Mouse (Mus musculus) midbrain, embryonic 15.5 days (tissue): ENCODE data around the gene Syce1l. TPM values are rescaled to one million over a fixed set of nuclear protein-coding genes. Genes with fewer than 3 reads are reported as not detected.

Source experiments
- ATAC-seq: fragments of 200-750 bp; cut with Nextera tagmentation; replicated peaks from 2 replicates; pipeline ENCODE4 v1.8.0; 2017; ENCODE audit warnings: moderate TSS enrichment
- H3K27ac ChIP-seq: fragments of 300-500 bp; sonication (generic); 2 replicates; pipeline ENCODE4 v1.5.1; 2015; ENCODE audit warnings: mild to moderate bottlenecking, inconsistent platforms
- H3K27me3 ChIP-seq: fragments of 300-500 bp; sonication (generic); replicated peaks from 2 replicates; pipeline ENCODE4 v1.6.1; 2015; ENCODE audit warnings: inconsistent platforms
- H3K36me3 ChIP-seq: fragments of 300-500 bp; sonication (generic); replicated peaks from 2 replicates; pipeline ENCODE4 v1.6.1; 2015; ENCODE audit warnings: inconsistent platforms
- H3K4me1 ChIP-seq: fragments of 300-500 bp; sonication (generic); 2 replicates; pipeline ENCODE4 v1.6.1; 2015; ENCODE audit warnings: inconsistent platforms
- H3K4me2 ChIP-seq: fragments of 300-500 bp; sonication (generic); 2 replicates; pipeline ENCODE4 v1.6.1; 2015; ENCODE audit warnings: inconsistent platforms, mild to moderate bottlenecking, moderate library complexity
- H3K4me3 ChIP-seq: fragments of 300-500 bp; sonication (generic); 2 replicates; pipeline ENCODE4 v1.5.1; 2015; ENCODE audit warnings: mild to moderate bottlenecking, inconsistent platforms
- H3K9ac ChIP-seq: fragments of 300-500 bp; sonication (generic); 2 replicates; pipeline ENCODE4 v1.6.1; 2015; ENCODE audit warnings: mild to moderate bottlenecking, inconsistent platforms
- H3K9me3 ChIP-seq: fragments of 300-500 bp; sonication (generic); 2 replicates; pipeline ENCODE4 v1.6.1; 2016; ENCODE audit warnings: inconsistent platforms
- WGBS: fragments of 180-500 bp; shearing (Covaris S2); methylation state at CpG from one replicate; pipeline ENCODE4 v1.1.7; 2015; ENCODE audit warnings: mixed read lengths; 5-methylcytosine and 5-hydroxymethylcytosine counted together
- polyA plus RNA-seq: library from polyadenylated mRNA; unstranded; fragments of >200 nt; fragmentation: Nextera tagmentation; extraction: Ambion mirVana; gene quantifications from 2 replicates; pipeline ENCODE4 v1.2.1, GENCODE M21; 2015

Syce1l gene
- polyA plus RNA-seq: not detected in 2 replicates

DNA sequence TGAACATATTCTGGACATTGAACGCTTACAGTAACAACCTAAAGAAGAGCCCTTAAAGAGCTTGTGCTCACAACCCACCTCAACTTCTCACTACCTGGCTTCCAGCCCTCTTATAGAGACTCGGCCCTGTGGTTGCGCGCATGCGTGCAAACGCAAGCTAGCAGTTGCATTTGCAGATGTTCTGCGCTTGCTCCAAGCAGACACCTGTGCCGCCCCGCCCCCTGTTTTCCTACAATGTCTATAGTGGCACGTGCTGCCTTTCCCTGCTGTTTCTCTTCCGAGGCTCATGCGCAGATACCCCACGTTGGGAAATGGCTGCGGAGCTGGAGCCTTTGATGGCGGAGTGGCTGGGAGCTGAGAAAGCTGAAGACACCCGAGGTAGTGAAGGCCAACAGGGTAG lies at the start of gene Syce1l:
Gene Syce1l, plus strand, starts transcription at position 288 of the 400 bp plus-strand sequence.
- Histone ChIP-seq H3K4me1 (no peaks in the 10 kb centered on the region), H3K27me3 (no peaks in the 10 kb centered on the region), H3K9me3 (no peaks in the 10 kb centered on the region), H3K27ac (no peak within 1 kb of the TSS), H3K4me2 (no peak within 1 kb of the TSS), H3K36me3 (peaks cover 2% of the 10 kb centered on the region; the same call in 1 of the 2 replicates), H3K4me3 (no peak within 1 kb of the TSS), H3K9ac (no peak within 1 kb of the TSS)
- ATAC-seq: no peak
- WGBS: 96% methylated on average over 16 of the region's 16 CpGs

DNA sequence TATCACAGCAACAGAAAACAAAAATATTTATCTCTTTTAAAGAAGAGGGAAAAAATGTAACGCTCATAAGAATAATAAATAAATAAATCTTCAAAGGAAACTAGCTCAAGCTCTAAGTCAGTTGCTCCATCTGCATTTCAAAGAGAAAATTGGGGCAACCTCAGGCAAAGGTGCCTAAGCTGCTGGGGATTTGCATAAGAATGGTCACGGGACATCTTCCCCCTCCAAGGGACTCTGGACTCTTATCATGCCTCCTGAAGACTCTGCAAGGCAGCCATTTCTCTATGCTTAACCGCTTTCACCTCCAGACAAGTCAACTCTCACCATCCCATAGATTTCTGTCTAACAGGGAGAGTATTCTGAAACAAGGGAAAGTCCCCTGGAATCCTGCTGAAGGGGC lies 44.6 kb upstream of the Syce1l start:
- no peak overlapping the region for H3K4me2 ChIP-seq
- no peak overlapping the region for H3K9ac ChIP-seq
- no peaks in the 10 kb centered on the region for H3K36me3 ChIP-seq
- no peaks in the 10 kb centered on the region for H3K27me3 ChIP-seq
- no peak overlapping the region for H3K4me3 ChIP-seq
- no peak overlapping the region for H3K27ac ChIP-seq
- H3K9me3 ChIP-seq: no peaks in the 10 kb centered on the region
- no peak for ATAC-seq
- H3K4me1 ChIP-seq: no peaks in the 10 kb centered on the region
- WGBS: 39% methylated on average over 3 of the region's 3 CpGs

DNA sequence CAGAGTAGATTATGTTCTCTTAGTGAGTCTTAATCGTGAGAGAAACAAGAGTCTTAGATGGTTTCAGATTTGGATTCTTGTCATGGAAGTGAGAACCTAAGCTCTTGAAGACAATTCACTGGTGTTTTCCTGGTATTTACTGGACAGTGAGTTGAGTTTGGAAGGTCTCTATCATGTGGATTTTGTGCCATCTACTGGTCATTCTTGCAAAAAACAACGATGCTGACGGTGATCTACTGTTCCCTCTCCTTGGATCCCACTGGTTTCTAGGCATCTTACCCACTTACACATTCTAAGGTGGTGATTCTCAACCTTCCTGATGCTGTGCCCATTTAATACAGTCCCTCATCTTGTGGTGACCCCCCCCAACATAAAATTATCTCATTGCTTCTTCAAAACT lies 10.4 kb upstream of the Syce1l start:
- H3K27ac ChIP-seq: no peak overlapping the region
- no peak overlapping the region for H3K9ac ChIP-seq
- ATAC-seq: no peak
- no peak overlapping the region for H3K4me3 ChIP-seq
- H3K27me3 ChIP-seq: no peaks in the 10 kb centered on the region
- H3K4me2 ChIP-seq: no peak overlapping the region
- WGBS: 6% methylated on average over 3 of the region's 3 CpGs
- H3K4me1 ChIP-seq: peaks cover 21% of the 10 kb centered on the region
- no peaks in the 10 kb centered on the region for H3K9me3 ChIP-seq
- no peaks in the 10 kb centered on the region for H3K36me3 ChIP-seq

DNA sequence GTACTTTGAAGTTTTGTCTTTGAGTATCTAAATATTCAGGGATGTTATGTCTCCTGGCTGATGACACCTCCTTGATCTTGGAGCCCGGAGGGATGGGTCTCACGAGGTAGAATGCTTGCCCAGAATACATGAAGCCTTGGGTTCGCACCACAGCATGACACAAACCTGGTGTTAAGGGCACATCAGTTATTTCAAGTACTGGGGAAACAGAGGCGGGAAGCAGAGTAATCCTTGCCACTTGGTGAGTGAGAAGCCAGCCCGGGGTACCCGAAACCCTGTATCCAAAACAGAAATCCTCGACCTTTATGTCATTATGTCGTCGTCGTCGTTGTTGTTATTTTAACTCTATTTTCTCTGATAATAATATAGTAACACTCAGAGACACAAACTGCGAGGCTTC lies 8.9 kb upstream of the Syce1l start:
- 32% methylated on average over 12 of the region's 12 CpGs for WGBS
- H3K9me3 ChIP-seq: no peaks in the 10 kb centered on the region
- H3K4me1 ChIP-seq: peaks cover 21% of the 10 kb centered on the region
- H3K4me2 ChIP-seq: peak overlapping the region; percentile 66
- peak overlapping the region; percentile 39 for H3K9ac ChIP-seq
- ATAC-seq: no peak
- H3K27ac ChIP-seq: peak overlapping the region; percentile 94; the same call in 1 of the 2 replicates
- H3K36me3 ChIP-seq: peaks cover 2% of the 10 kb centered on the region; the same call in 1 of the 2 replicates
- peak overlapping the region; percentile 67 for H3K4me3 ChIP-seq
- no peaks in the 10 kb centered on the region for H3K27me3 ChIP-seq

DNA sequence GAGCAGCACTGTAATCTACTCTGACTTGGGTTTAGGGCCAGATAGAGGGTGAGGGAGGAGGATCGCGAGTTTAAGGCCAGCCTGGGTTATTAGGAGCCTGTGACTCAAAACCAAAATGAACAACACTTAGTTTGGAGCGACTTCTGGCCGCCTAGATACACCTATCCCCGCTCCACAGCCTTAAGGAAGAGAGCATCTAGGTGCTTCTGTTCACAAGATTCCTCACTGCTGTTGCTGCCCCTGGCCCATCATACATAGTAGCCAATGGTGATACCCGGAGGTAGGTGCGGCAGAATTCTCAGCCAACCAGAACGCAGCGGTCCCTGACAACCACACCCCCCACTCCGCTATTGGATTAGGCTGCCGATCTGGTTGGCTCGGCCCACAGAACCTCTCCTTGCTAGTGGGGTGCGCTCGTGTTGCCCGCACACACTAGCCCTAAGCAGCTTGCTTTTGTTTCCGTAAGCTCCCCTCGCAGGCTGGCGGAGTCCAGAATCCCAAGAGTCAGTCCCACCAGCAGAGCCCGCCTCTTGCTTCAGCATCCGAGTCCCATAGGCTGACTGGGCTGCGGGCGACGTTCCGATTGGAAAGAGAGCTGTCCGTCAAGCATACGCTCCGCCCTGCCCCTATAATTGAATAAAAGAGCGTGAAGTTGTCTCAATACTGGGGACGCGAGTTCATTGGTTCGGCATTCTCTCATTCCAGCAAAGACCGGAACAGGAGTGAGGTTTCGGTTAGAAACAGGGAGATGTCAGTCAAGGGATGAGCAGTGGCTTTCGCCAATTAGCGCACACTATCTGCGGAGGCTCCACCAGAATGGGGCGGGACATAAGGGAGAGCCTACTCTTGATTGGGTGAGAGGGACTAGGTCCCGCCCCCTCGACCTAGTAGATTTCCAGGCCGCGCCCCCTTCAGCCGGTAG lies 8.1 kb upstream of the Syce1l start, which contains the start of gene Mon1b:
Gene Mon1b, plus strand, starts transcription at position 918 of the 922 bp plus-strand sequence.
- H3K27ac ChIP-seq: peak within 1 kb of the TSS; percentile 94
- under 1% methylated on average over 42 of the region's 42 CpGs for WGBS
- H3K9me3 ChIP-seq: no peaks in the 10 kb centered on the region
- peak within 1 kb of the TSS; percentile 67 for H3K4me3 ChIP-seq
- H3K4me1 ChIP-seq: peaks cover 21% of the 10 kb centered on the region
- H3K27me3 ChIP-seq: no peaks in the 10 kb centered on the region
- H3K4me2 ChIP-seq: peak within 1 kb of the TSS; percentile 90
- peak within 1 kb of the TSS; percentile 60 for H3K9ac ChIP-seq
- ATAC-seq: peak; percentile 99
- H3K36me3 ChIP-seq: peaks cover 2% of the 10 kb centered on the region; the same call in 1 of the 2 replicates

DNA sequence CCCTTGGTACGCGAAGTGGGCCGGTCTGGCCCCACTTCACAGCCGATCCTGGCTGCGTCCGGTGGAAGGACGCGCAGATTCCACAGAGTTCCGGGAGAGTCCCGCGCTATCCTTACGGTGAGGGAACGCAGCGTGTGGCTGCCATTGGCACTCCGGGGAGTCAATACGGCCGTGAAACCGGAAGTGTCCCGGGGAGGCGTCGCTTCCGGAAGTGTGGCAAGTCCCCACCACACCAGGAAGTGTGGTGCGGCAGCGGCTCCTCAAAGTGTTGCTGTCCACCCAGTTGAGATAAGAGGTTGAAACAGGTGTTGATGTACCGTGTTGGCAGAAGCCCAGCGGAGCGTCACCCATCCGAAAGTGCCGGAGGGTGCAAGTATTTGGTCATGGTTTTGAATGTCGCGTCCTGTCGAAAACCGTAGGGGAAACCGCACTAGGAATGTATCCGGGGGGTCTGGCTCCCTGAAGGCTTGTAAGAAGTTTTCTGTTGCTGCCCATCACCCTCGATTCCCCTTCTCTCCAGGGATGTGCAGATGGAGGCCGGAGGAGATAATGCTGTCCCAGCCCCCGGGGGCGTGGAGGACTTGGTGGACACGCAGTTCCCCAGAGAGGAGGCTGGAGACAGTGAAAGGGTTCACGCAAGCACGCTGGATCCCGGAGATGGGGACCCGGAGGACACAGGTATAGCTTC lies 7.3 kb upstream of the Syce1l start:
- Histone ChIP-seq H3K4me2 (peak overlapping the region; percentile 90), H3K36me3 (peaks cover 2% of the 10 kb centered on the region; the same call in 1 of the 2 replicates), H3K27me3 (no peaks in the 10 kb centered on the region), H3K9ac (peak overlapping the region; percentile 60), H3K4me3 (peak overlapping the region; percentile 67), H3K9me3 (no peaks in the 10 kb centered on the region), H3K27ac (peak overlapping the region; percentile 94), H3K4me1 (peaks cover 21% of the 10 kb centered on the region)
- WGBS: under 1% methylated on average over 44 of the region's 44 CpGs
- ATAC-seq: peak; percentile 79

DNA sequence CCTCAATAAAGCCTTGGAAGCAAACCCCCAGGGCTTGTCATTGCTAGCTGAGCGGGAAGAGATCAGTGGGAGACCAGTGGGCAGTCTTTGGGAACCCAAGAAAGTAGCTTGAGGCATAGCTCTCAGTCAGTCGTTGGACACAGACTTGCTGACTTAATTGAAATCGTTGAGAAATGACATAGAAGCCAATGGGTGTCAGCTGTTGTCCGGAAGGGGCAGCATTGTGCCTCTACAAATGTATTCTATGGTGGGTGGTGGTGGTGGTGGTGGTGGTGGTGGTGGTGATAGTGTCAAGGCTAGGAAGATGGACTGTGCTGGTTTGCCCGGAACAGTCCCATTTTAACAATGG lies 6.8 kb upstream of the Syce1l start:
- H3K4me3 ChIP-seq: peak overlapping the region; percentile 67
- no peak for ATAC-seq
- 38% methylated on average over 5 of the region's 5 CpGs for WGBS
- H3K9me3 ChIP-seq: no peaks in the 10 kb centered on the region
- H3K36me3 ChIP-seq: peaks cover 2% of the 10 kb centered on the region; the same call in 1 of the 2 replicates
- peak overlapping the region; percentile 90 for H3K4me2 ChIP-seq
- H3K27ac ChIP-seq: 0 out of 2 replicates have a peak overlapping the region, but pooled peaks have one; percentile 94
- H3K9ac ChIP-seq: peak overlapping the region; percentile 60
- H3K4me1 ChIP-seq: peaks cover 21% of the 10 kb centered on the region
- H3K27me3 ChIP-seq: no peaks in the 10 kb centered on the region

DNA sequence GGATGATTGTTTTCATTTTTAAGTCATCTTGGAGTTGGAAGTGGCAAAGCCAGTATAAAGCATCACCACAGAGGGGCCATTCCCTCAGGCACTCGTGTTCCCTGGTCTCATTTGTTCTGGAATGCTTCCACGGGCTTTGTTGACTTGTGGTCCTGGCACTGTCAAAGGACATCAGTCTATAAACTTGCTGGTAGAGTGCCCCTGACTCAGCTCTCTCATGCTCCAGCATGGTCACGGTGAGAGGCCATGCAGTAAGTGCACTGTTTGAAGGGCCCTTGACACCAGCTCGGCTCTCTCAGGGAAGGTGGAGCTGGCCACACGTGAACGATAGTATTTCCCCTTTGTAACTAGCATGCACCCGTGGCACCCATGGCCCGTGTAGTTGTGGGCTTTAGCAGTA lies 2.7 kb upstream of the Syce1l start:
- H3K9ac ChIP-seq: no peak overlapping the region
- no peak overlapping the region for H3K27ac ChIP-seq
- no peaks in the 10 kb centered on the region for H3K9me3 ChIP-seq
- WGBS: 89% methylated on average over 8 of the region's 8 CpGs
- H3K27me3 ChIP-seq: no peaks in the 10 kb centered on the region
- no peak for ATAC-seq
- H3K4me3 ChIP-seq: no peak overlapping the region
- no peak overlapping the region for H3K4me2 ChIP-seq
- H3K4me1 ChIP-seq: peaks cover 15% of the 10 kb centered on the region
- H3K36me3 ChIP-seq: peaks cover 2% of the 10 kb centered on the region; the same call in 1 of the 2 replicates

DNA sequence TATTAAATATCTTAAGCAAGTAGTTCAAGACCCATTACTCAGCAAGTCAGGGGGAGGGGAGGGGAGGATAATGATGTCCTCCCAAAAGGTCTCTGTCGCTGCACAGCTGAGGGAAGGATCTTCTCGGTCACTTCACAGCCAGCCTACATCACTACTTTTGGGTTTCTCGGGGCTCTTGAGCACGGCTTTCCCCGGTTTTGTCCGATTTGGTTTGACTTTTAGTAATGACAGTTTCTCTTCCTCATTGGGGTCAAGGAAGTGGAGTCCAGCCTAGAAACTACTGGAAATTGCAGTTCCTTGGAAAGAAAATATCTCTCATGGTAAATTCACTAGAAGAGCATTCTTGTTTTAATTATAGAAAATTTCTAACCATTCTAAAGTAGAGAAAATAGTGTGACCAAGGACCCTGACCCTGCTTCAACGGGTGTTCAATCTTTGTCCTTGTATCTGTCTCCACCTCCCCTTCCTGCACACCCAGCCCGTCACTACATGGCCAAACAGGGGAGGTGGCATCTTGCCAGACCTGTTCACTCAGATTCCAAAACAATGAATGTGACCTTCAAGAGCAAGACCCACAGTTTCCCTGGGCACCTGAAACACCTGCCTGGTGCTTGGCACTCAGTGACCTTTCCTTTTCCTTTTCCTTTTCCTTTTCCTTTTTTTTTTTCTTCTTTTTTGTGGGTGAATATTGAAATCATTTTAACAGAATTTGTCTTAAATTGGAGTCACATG lies 632 bp downstream of the Syce1l start:
- H3K4me3 ChIP-seq: no peak overlapping the region
- H3K36me3 ChIP-seq: no peaks in the 10 kb centered on the region; the same call in 1 of the 2 replicates
- WGBS: 89% methylated on average over 8 of the region's 8 CpGs
- no peak overlapping the region for H3K4me2 ChIP-seq
- no peak overlapping the region for H3K27ac ChIP-seq
- no peaks in the 10 kb centered on the region for H3K27me3 ChIP-seq
- ATAC-seq: no peak
- H3K9ac ChIP-seq: no peak overlapping the region
- H3K4me1 ChIP-seq: no peaks in the 10 kb centered on the region
- no peaks in the 10 kb centered on the region for H3K9me3 ChIP-seq

DNA sequence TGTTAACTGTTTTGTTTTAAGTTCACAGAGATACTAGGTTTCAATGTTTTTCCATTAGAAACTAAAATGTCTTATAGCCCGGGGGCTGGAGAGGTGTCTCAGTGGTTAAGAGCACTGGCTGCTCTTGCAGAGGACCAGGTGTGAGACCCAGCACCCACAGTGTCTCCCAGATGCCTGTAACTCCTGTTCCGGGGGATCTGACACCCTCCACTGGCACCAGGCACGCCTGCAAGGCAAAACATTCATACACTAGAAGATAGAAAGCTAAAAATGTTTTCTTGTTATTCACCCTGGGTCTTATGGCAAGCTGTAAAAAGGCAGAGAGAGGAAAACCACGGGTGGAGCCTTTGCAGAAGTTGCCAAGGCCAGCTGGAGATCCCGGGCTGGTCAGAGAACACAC lies 2.2 kb downstream of the Syce1l start:
- Histone ChIP-seq H3K27ac (no peak overlapping the region), H3K36me3 (no peaks in the 10 kb centered on the region), H3K4me3 (no peak overlapping the region), H3K4me2 (no peak overlapping the region), H3K27me3 (no peaks in the 10 kb centered on the region), H3K9me3 (no peaks in the 10 kb centered on the region), H3K9ac (no peak overlapping the region), H3K4me1 (no peaks in the 10 kb centered on the region)
- WGBS: 78% methylated on average over 5 of the region's 5 CpGs
- ATAC-seq: no peak

DNA sequence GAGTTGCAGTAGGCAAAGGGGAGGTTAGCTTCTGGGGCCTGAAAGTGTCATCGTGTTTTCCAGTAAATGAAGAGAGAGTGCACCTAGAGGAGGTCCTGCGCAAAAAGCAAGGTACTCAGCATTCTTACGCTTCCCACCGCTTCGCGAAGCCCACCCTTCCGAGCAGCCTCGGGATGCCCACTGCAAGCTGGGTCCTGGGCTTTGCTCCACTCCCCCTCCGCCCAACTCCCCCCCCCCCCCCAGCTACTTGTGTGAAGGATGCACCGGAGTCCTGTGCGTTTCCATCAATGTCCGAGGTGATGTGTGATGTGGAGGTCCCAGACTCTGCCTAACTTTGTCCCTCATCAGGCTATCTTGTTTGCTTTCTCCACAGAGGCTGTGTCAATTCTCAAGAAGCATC lies 9.4 kb downstream of the Syce1l start:
- 87% methylated on average over 12 of the region's 12 CpGs for WGBS
- no peak for ATAC-seq
- Histone ChIP-seq H3K4me2 (no peak overlapping the region), H3K4me3 (no peak overlapping the region), H3K9ac (no peak overlapping the region), H3K27me3 (no peaks in the 10 kb centered on the region), H3K27ac (no peak overlapping the region), H3K36me3 (no peaks in the 10 kb centered on the region), H3K4me1 (no peaks in the 10 kb centered on the region), H3K9me3 (no peaks in the 10 kb centered on the region)

DNA sequence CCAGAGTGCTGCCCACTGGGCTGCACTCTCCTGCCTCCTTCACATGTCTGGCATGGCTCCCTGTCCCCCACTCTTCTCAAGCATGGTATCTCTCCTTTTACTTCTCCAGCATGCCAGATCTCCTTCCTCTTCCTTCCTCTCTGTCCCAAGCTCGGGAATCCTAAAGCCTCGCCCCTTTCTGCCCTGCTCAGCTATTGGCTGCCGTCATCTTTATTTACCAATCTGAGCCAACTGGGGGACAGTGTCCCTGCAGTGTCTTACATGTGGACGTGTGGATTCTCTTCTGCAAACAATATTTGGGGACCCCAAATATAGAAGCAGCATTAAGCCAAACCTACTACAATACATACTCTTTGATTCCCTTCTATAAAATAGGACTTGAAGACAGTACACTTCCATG lies 10.1 kb downstream of the Syce1l start:
- no peak overlapping the region for H3K27ac ChIP-seq
- no peaks in the 10 kb centered on the region for H3K9me3 ChIP-seq
- H3K4me2 ChIP-seq: no peak overlapping the region
- no peak overlapping the region for H3K4me3 ChIP-seq
- H3K4me1 ChIP-seq: no peaks in the 10 kb centered on the region
- no peaks in the 10 kb centered on the region for H3K36me3 ChIP-seq
- H3K9ac ChIP-seq: no peak overlapping the region
- WGBS: 63% methylated on average over 4 of the region's 4 CpGs
- H3K27me3 ChIP-seq: no peaks in the 10 kb centered on the region
- no peak for ATAC-seq
